Mouse (Mus musculus) embryonic facial prominence, embryonic 12.5 days (tissue): ENCODE measurements around the gene Ppig. TPM values are rescaled to one million over a fixed set of nuclear protein-coding genes. Genes with fewer than 3 reads are reported as not detected.

Experiments
- polyA plus RNA-seq: library from polyadenylated mRNA; unstranded; fragments of >200 nt; fragmentation: Nextera tagmentation; extraction: Ambion mirVana; gene quantifications from 2 replicates; pipeline ENCODE4 v1.2.1, GENCODE M21; 2016

Ppig gene
- polyA plus RNA-seq, 1 experiment from 2014 or later = 185 TPM

Other genes with a start within 250 kb of the Ppig start
- gene Lrp2, start 136.5 kb upstream of the Ppig start, polyA plus RNA-seq = 1.0 and 1.3 TPM in 2 replicates
- 21.5 and 21.6 TPM in 2 replicates for gene Bbs5, start 75.4 kb upstream of the Ppig start, polyA plus RNA-seq
- 6.4 and 7.7 TPM in 2 replicates for gene Klhl41, start 52.4 kb upstream of the Ppig start, polyA plus RNA-seq
- gene Fastkd1, start 9.0 kb upstream of the Ppig start, polyA plus RNA-seq = 12.7 and 13.2 TPM in 2 replicates
- 2.2 TPM in 2 replicates for gene Ccdc173, start 67.0 kb downstream of the Ppig start, polyA plus RNA-seq
- gene Phospho2, start 67.1 kb downstream of the Ppig start, polyA plus RNA-seq = 25.0 and 27.9 TPM in 2 replicates
- 35.4 and 36.1 TPM in 2 replicates for gene Klhl23, start 99.4 kb downstream of the Ppig start, polyA plus RNA-seq
- gene Ssb, start 139.0 kb downstream of the Ppig start, polyA plus RNA-seq = 339 and 371 TPM in 2 replicates
- 36.6 and 39.7 TPM in 2 replicates for gene Mettl5, start 163.1 kb downstream of the Ppig start, polyA plus RNA-seq
- 18.2 and 19.9 TPM in 2 replicates for gene Ubr3, start 174.7 kb downstream of the Ppig start, polyA plus RNA-seq